Mouse (Mus musculus) heart, postnatal 0 days (tissue): ENCODE results near the gene Slc4a10. TPM values are rescaled to one million over a fixed set of nuclear protein-coding genes. Genes with fewer than 3 reads are reported as not detected.
A peak's percentile ranks its signal among the peaks of the same experiment; 100 is the strongest.
"Not testable (repeated sequence)": the region's sequence is repeated elsewhere in the genome, so short reads cannot be mapped to it uniquely, and the experiment has no call there.

Source experiments
- ATAC-seq: fragments of 200-750 bp; cut with Nextera tagmentation; 2 replicates; pipeline ENCODE4 v1.8.0; 2017; ENCODE audit warnings: low read depth, moderate number of reproducible peaks, moderate library complexity; ENCODE audit not compliant: insufficient read depth
- DNase-seq: peaks from one replicate; pipeline ENCODE4 v3.0.0-alpha.2; 2016; ENCODE audit warnings: low spot score
- H3K27ac ChIP-seq: fragments of 300-500 bp; sonication (generic); 2 replicates; pipeline ENCODE4 v1.5.1; 2014; ENCODE audit warnings: low read depth, mild to moderate bottlenecking
- H3K27me3 ChIP-seq: fragments of 300-500 bp; sonication (generic); 2 replicates; pipeline ENCODE4 v1.6.1; 2014; ENCODE audit warnings: low read length, mixed read lengths; ENCODE audit not compliant: control insufficient read depth, insufficient read depth
- H3K36me3 ChIP-seq: fragments of 300-500 bp; sonication (generic); replicated peaks from 2 replicates; pipeline ENCODE4 v1.6.1; 2014; ENCODE audit warnings: low read length, mixed read lengths; ENCODE audit not compliant: control insufficient read depth, insufficient read depth
- H3K4me1 ChIP-seq: fragments of 300-500 bp; sonication (generic); 2 replicates; pipeline ENCODE4 v1.6.1; 2014; ENCODE audit warnings: antibody characterized with exemption; ENCODE audit not compliant: control insufficient read depth, insufficient read depth
- H3K4me2 ChIP-seq: fragments of 300-500 bp; sonication (generic); 2 replicates; pipeline ENCODE4 v1.6.1; 2014; ENCODE audit warnings: low read depth, mild to moderate bottlenecking, low read length, moderate library complexity
- H3K4me3 ChIP-seq: fragments of 300-500 bp; sonication (generic); 2 replicates; pipeline ENCODE4 v1.5.1; 2014; ENCODE audit warnings: low read depth, low read length
- H3K9ac ChIP-seq: fragments of 300-500 bp; sonication (generic); replicated peaks from 2 replicates; pipeline ENCODE4 v1.6.1; 2014; ENCODE audit warnings: low read depth, low read length, mixed read lengths
- H3K9me3 ChIP-seq: fragments of 300-500 bp; sonication (generic); replicated peaks from 2 replicates; pipeline ENCODE4 v1.6.1; 2016; ENCODE audit warnings: low read length; ENCODE audit not compliant: control insufficient read depth
- CTCF ChIP-seq: IDR thresholded peaks from 2 replicates; pipeline ENCODE4 v1.5.1; 2016; ENCODE audit warnings: antibody characterized with exemption, control low read depth, low read depth
- EP300 ChIP-seq: IDR thresholded peaks from 2 replicates; pipeline ENCODE4 v1.6.1; 2016; ENCODE audit warnings: antibody characterized with exemption, low read depth
- WGBS: fragments of 180-500 bp; shearing (Covaris S2); extraction: QIAGEN DNeasy Blood & Tissue Kit; methylation state at CpG from one replicate; pipeline ENCODE4 v1.1.7; 2014; 5-methylcytosine and 5-hydroxymethylcytosine counted together
- polyA plus RNA-seq: library from polyadenylated mRNA; unstranded; fragments of >200 nt; fragmentation: Nextera tagmentation; extraction: Ambion mirVana; gene quantifications from 2 replicates; pipeline ENCODE4 v1.2.1, GENCODE M21; 2015
- total RNA-seq: library from RNA; depleted of rRNA; stranded (reverse); fragments of >200 nt; gene quantifications from 2 replicates; pipeline ENCODE4 v1.2.3, GENCODE M21; 2014; ENCODE audit warnings: low replicate concordance; rRNA removed

The Slc4a10 gene
- 0.15 TPM in 1 of 2 replicates, not detected in the other for total RNA-seq
- not detected in 2 replicates for polyA plus RNA-seq

- peak within 1 kb of the TSS; percentile 77 for H3K4me2 ChIP-seq
- 16% methylated on average over 10 of the region's 10 CpGs for WGBS
- H3K9me3 ChIP-seq, result no peaks in the 10 kb centered on the region
- DNase-seq (no peak), ATAC-seq (no peak)
- no peak for TF ChIP-seq EP300
- no peak for TF ChIP-seq CTCF
- no peaks in the 10 kb centered on the region for H3K4me1 ChIP-seq
- H3K27me3 ChIP-seq, result no peaks in the 10 kb centered on the region
- H3K36me3 ChIP-seq, result no peaks in the 10 kb centered on the region
- H3K9ac ChIP-seq, result peak within 1 kb of the TSS; percentile 55
- no peak within 1 kb of the TSS for H3K27ac ChIP-seq
- peak within 1 kb of the TSS; percentile 57 for H3K4me3 ChIP-seq
Observed at GRCm38 (mm10) chr2:62046421-62046845, at the start of gene Slc4a10. Slc4a10 (plus strand) TSS chr2:62046462.

- H3K9me3 ChIP-seq, H3K27me3 ChIP-seq, H3K4me2 ChIP-seq, H3K4me3 ChIP-seq, H3K9ac ChIP-seq, H3K4me1 ChIP-seq, H3K36me3 ChIP-seq, H3K27ac ChIP-seq, DNase-seq, ATAC-seq: not testable (repeated sequence)
- WGBS, result 83% methylated on average over 6 of the region's 6 CpGs
Observed at GRCm38 (mm10) chr2:62001251-62001650, 45.0 kb upstream of the Slc4a10 start.

- H3K4me3 ChIP-seq, result no peak overlapping the region
- no peaks in the 10 kb centered on the region for H3K27me3 ChIP-seq
- ATAC-seq, result no peak
- 73% methylated on average over 3 of the region's 3 CpGs for WGBS
- H3K4me1 ChIP-seq, result no peaks in the 10 kb centered on the region
- H3K36me3 ChIP-seq, result no peaks in the 10 kb centered on the region
- DNase-seq, result no peak
- TF ChIP-seq EP300 (no peak), CTCF (no peak)
- no peak overlapping the region for H3K4me2 ChIP-seq
- H3K9me3 ChIP-seq, result no peaks in the 10 kb centered on the region
- no peak overlapping the region for H3K27ac ChIP-seq
- no peak overlapping the region for H3K9ac ChIP-seq
Observed at GRCm38 (mm10) chr2:62018209-62018608, 28.1 kb upstream of the Slc4a10 start.

- H3K4me2 ChIP-seq, result peak overlapping the region; percentile 77
- 11% methylated on average over 10 of the region's 10 CpGs for WGBS
- H3K27ac ChIP-seq, result no peak overlapping the region
- H3K9me3 ChIP-seq, result no peaks in the 10 kb centered on the region
- DNase-seq (no peak), ATAC-seq (no peak)
- peak overlapping the region; percentile 55 for H3K9ac ChIP-seq
- H3K4me3 ChIP-seq, result peak overlapping the region; percentile 57
- no peaks in the 10 kb centered on the region for H3K36me3 ChIP-seq
- H3K4me1 ChIP-seq, result no peaks in the 10 kb centered on the region
- TF ChIP-seq EP300 (no peak), CTCF (no peak)
- H3K27me3 ChIP-seq, result no peaks in the 10 kb centered on the region
Observed at GRCm38 (mm10) chr2:62046861-62047503, 720 bp downstream of the Slc4a10 start.

GRCm38 (mm10) chr2:62047504-62048005, 1.3 kb downstream of the Slc4a10 start:
- TF ChIP-seq CTCF (no peak), EP300 (no peak)
- H3K9ac ChIP-seq, result peak overlapping the region; percentile 55
- peak; percentile 75 for ATAC-seq
- DNase-seq, result peak; percentile 11
- no peaks in the 10 kb centered on the region for H3K36me3 ChIP-seq
- peak overlapping the region; percentile 57 for H3K4me3 ChIP-seq
- H3K9me3 ChIP-seq, result no peaks in the 10 kb centered on the region
- no peaks in the 10 kb centered on the region for H3K27me3 ChIP-seq
- no peak overlapping the region for H3K27ac ChIP-seq
- peak overlapping the region; percentile 77 for H3K4me2 ChIP-seq
- WGBS, result 1% methylated on average over 14 of the region's 14 CpGs
- H3K4me1 ChIP-seq, result no peaks in the 10 kb centered on the region

GRCm38 (mm10) chr2:62048116-62048515, 1.9 kb downstream of the Slc4a10 start:
- no peak overlapping the region for H3K27ac ChIP-seq
- ATAC-seq, result no peak
- H3K9me3 ChIP-seq, result no peaks in the 10 kb centered on the region
- peak overlapping the region; percentile 57; the same call in 1 of the 2 replicates for H3K4me3 ChIP-seq
- no peak for TF ChIP-seq EP300
- no peak for TF ChIP-seq CTCF
- H3K36me3 ChIP-seq, result no peaks in the 10 kb centered on the region
- H3K4me1 ChIP-seq, result no peaks in the 10 kb centered on the region
- H3K4me2 ChIP-seq, result peak overlapping the region; percentile 77
- no peak for DNase-seq
- H3K9ac ChIP-seq, result no peak overlapping the region
- WGBS, result 23% methylated on average over 3 of the region's 3 CpGs
- H3K27me3 ChIP-seq, result no peaks in the 10 kb centered on the region
